Mouse (Mus musculus): ENCODE results near the gene Tmem50a.

Gene Tmem50a

GRCm38 (mm10) chr4:134914864-134915209 lies at the start of gene Tmem50a:
Gene Tmem50a, minus strand, starts transcription at chr4:134915024.
- peak; percentile 85 for DNase-seq (ENCODE audit: low read depth, low spot score)

- DNase-seq (ENCODE audit: low read depth, low spot score): peak; percentile 65
Observed at GRCm38 (mm10) chr4:134963021-134963776, 48.4 kb upstream of the Tmem50a start.

DNA sequence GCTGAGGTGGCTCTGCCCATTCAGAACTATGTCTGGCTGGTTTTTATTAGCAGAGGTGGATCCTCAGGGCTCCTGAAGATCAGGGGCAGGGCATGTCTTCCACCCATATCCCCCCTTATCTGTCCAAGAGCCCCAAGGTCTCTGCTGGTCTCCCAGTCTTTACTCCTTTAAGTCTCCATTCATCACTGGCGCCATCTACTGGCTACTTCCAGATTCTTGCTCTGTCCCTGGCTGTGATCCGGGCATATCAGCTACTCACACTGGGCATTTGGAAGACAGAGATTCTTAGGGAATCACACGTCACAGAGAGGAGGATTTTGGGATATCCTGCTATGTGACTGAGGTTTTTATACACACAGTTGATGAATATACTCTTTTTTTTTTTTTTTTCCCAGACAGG lies 41.5 kb upstream of the Tmem50a start:
- DNase-seq (ENCODE audit: low read depth, low spot score): peak; percentile 47

- DNase-seq (ENCODE audit: low read depth, low spot score): no peak
Observed at GRCm38 (mm10) chr4:134955845-134956244, 41.0 kb upstream of the Tmem50a start.

- no peak for DNase-seq (ENCODE audit: low read depth, low spot score)
Observed at GRCm38 (mm10) chr4:134955196-134955595, 40.4 kb upstream of the Tmem50a start.

- no peak for DNase-seq (ENCODE audit: low read depth, low spot score)
Observed at GRCm38 (mm10) chr4:134954461-134954860, 39.6 kb upstream of the Tmem50a start.

DNA sequence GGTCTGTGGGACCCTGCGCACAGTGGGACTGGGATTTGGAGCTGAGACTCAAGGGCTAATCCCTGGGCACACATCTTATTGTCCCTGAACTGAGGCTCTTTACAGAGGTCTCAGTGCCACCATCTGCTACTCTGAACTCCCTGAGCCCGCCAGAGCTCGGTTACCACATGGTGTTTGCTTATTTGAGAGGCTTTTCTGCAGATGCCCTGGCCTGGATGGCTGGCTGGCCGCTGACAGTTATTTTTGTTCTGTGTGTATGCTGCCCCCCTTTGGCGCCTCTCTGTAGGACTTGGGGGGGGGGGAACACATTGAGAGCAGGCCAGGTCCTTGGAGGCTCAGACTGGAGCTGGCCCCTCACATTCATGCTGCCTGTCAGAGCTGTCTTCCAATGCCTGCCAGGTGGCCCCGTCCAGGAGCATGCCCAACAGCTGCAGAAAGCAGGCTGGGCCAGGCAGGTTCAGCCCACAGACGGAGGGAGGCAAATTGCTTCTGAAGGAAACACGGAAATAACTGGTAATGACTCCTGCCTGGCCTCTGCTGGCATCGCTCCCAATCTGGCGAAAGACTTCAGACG lies 35.8 kb upstream of the Tmem50a start:
- peak; percentile 50 for DNase-seq (ENCODE audit: low read depth, low spot score)

- peak; percentile 64 for DNase-seq (ENCODE audit: low read depth, low spot score)
Observed at GRCm38 (mm10) chr4:134946024-134946744, 31.4 kb upstream of the Tmem50a start.

DNA sequence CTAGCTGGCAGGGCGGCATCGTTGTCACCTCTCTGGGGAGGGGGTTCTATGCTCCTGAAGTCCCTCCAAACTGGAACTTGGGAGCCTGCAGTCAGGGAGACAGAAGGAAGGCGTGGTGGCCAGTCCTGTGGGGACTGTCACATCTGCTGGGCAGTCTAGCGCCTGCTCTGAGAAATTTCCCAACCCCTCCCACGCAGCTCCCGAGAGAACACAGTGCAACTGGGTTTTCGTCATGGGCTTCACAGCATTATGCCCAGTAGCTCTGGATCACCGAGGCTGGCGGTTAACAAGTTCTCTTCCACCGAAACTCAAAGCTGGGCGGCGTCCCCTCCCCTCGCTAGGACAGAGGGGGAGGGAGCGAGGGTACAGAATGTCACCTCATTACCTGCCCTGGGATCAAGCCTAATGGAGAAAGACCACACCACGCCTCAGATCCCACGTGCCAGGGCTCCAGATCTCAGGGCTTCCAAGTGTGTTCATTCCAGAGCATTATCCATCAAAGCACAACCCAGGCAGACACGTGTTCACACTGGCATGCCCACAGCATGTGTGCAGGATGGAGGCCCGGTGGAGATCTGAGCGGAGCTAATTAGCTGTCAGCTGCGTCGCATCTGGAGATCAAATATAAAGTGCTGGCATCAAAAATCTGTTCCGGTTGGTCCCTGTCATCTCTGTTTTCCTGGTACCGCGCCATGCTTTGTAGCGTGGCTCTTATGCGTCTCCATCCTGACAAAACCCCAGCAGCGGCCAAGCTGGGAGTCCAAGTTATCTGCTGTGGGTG lies 29.1 kb upstream of the Tmem50a start:
- no peak for DNase-seq (ENCODE audit: low read depth, low spot score)

DNA sequence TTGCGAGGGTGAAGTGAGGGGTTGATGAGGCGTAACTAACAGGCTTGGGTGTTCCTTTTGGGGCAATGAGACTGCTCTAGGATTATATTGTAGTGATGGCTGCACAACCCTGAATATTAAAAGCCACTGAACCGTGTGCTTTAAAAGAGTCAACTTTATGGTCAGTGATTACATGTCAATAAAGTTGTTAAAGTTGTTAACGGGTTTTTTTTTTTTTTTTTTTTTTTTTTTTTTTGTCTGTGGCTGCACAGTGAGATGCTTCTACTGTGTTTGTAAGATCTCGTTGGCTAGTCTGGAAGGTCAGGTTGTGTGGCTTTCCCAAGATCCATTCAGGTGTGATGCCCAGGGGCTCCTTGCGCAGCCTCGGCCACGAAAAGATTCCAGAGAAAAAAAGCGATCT lies 25.1 kb upstream of the Tmem50a start:
- DNase-seq (ENCODE audit: low read depth, low spot score): no peak

DNA sequence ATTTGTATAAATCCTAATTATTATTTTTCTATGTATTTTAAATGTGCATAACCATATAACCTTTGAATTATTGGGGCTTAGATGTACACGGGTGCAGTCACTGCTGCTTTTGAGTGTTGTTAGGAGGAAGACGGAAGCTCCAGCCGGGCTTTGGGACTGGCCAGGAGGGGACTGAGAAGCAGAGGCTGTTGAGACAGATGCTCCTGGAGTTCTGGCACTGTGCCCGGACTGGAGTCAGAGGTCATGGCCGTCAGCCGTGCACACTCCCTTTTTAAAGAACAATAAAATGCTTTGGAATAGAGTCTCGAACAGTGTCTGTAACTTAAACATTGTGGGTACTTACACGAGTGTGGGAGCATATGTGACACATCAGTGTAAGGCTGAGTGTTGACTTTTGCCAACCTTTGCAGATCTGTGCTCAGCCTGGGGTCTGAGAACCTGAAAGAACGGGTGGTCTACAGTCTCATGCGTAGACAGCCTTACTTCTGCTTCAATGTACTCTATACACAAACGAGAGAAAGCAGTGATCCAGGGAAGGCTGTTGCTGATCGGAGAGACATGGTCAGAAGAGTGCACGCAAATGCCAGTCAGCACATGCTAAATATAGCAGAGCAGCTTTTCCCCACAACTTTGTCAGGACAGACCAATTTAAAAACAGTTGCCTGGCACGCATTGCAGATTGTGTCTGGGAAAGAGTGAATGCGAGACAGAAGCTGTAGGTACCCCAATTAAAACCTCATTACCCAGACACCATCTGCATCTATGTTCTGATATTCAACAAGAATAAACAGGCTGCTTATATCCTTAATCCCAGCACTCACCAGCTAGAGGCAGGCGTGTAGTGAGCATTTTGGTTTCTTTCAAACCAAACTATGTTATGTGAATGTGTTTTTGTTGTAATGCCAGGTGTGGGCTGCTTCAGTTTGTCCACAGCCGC lies 22.7 kb upstream of the Tmem50a start:
- no peak for DNase-seq (ENCODE audit: low read depth, low spot score)

GRCm38 (mm10) chr4:134930684-134931481 lies 16.1 kb upstream of the Tmem50a start, which contains the start of gene Syf2:
Gene Syf2, plus strand, starts transcription at chr4:134930898.
- peak; percentile 95 for DNase-seq (ENCODE audit: low read depth, low spot score)

GRCm38 (mm10) chr4:134930190-134930589 lies 15.4 kb upstream of the Tmem50a start:
- no peak for DNase-seq (ENCODE audit: low read depth, low spot score)

DNA sequence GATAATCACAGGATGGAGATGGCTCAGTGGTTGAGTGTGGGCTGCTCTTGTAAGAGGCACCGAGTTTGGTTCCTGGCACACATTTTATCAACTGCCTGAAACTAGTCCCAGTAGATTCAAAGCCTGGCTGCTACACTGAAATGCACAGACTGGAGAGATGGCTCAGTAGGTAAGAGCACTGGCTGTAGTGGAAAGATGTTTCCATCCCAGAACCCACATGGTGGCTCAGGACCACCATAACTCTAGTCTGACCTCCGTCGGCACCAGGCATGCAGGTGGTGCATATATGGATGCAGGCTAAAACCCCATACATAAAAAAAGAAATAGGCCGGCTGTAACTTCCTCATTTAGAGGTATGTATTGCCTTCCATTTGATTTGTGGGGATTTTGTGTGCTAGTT lies 14.7 kb upstream of the Tmem50a start:
- DNase-seq (ENCODE audit: low read depth, low spot score): no peak

GRCm38 (mm10) chr4:134928464-134928836 lies 13.6 kb upstream of the Tmem50a start:
- DNase-seq (ENCODE audit: low read depth, low spot score): no peak

GRCm38 (mm10) chr4:134927815-134928463 lies 13.1 kb upstream of the Tmem50a start:
- DNase-seq (ENCODE audit: low read depth, low spot score): no peak

- DNase-seq (ENCODE audit: low read depth, low spot score): no peak
Observed at GRCm38 (mm10) chr4:134925206-134925605, 10.4 kb upstream of the Tmem50a start.

- no peak for DNase-seq (ENCODE audit: low read depth, low spot score)
Observed at GRCm38 (mm10) chr4:134924019-134924741, 9.4 kb upstream of the Tmem50a start.

Measured in embryo, embryonic 11.5 days (tissue).